Mouse (Mus musculus) neural tube, embryonic 10.5 days (tissue): ENCODE results near the gene Saxo1.

Experiments
- DNase-seq: peaks from one replicate; pipeline ENCODE4 v3.0.0-alpha.2; 2017; ENCODE audit warnings: low spot score; ENCODE audit errors: extremely low spot score

Gene Saxo1

DNA sequence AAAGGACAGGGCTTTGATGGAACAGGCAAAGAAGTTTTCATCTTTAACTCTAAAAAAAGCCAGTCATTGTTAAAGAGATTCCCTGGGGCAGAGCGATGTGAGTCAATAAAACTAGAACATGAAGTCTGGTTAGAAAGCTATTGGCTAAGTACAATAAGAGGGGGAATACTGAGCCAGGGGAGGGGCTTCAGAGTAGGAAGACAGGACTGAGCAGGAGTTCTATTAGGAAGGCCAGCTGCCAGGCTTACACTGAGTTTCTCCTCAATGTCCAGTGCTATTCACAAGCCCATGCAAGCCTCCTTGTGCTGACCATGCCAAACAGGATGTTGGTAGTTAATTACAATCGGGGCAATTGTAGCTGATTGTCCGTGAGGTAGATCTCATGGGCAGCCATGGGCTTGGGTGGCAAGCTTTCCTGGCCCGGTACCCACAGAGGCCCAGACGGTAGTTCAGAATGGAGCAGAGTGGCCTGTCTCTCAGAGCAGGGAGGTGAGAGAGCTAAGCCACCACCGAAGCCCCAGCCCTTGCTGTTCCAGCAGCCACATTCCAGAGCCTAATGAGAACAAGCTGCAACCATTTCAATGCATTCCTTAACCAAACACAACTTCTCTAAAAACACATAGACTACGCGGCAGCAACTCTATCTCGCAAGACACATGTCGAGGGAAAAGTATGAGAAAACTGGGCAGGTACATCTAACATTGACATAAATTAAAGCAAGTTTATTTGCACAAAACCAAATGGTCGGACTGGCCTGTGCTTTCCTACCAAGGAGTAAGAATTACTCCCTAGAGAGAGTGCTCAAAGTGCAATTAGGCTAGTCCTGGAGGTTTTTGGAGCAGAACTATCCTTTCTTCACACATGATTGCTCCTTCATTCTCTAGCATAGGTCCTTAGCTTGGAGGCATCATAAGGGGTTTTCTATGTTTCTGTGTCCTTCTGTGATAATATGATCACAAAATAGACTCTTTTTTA lies 30.7 kb downstream of the Saxo1 start:
- peak; percentile 36 for DNase-seq

DNA sequence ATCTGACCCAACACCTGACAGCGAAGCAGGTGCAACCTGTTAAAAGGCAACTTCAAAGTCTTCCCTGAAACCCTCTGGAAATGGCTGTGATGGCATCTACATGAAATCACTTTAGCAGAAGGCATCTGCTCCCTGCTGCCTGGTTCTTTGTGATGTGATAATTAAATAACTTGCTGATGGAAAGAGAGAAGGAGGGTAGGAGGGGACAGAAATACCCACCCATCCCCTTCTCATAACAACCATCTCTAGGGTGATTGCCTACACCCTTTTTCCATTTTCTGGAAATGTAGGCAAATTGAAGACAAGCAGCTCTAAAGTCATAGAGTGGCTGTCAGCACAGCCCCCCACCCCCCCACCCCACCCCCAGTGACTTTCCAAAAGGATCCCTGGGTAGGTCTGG lies 33.6 kb downstream of the Saxo1 start:
- DNase-seq: no peak

DNA sequence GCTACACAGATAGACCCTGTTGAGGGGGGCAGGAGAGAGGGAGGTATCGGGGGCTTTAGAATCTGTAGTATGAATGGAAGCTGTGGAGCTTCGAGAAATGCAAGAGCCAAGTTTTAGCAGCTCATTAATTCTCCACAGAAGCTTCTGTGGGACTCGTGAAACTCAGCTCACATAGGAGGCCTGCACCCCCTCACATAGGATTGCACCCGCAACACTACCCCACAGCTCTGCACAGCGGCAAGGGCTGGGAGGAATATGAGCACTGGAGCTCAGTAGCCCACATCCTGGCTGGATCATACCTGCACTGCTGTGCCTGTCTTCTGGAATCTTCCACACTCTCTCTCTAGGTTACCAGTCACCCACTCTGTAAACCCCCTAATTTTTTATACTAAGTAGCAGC lies 34.4 kb downstream of the Saxo1 start:
- DNase-seq: no peak

DNA sequence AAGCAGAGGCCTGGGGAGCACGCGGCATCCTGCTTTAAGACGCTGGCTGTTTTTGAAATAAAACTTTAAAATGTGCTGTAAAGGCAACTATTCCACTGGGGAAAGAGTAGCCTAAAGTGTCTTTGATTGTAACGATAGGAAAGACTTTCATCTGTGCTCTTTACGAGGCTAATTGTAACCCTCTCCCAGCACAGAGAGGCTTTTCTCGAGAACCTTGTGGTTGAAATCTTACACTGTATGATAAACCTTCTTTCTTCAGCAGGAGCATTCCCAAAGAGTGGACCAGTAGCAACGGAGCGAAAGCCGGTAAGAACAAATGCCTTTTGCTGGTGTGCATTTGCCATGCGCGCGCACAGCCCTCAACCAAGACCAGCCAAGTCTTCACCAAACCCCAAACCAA lies 37.4 kb downstream of the Saxo1 start:
- no peak for DNase-seq

DNA sequence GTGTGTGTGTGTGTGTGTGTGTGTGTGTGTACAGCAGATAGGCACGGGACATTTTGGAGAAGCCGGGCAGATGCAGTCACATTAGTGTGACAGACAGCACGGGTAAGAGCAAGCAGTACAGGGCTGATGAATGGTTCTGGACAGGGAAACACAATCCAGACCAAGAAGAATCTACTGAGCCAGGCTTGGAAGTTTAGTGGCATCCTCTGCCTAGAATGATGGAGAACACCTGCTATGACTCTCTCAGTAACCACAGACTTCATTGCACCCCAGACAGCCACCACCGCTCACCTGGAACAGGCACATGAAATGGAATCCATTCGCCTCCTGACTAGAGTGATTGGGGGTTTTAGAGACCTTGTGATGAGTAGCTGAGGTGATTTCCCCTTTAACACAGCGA lies 38.2 kb downstream of the Saxo1 start:
- no peak for DNase-seq

DNA sequence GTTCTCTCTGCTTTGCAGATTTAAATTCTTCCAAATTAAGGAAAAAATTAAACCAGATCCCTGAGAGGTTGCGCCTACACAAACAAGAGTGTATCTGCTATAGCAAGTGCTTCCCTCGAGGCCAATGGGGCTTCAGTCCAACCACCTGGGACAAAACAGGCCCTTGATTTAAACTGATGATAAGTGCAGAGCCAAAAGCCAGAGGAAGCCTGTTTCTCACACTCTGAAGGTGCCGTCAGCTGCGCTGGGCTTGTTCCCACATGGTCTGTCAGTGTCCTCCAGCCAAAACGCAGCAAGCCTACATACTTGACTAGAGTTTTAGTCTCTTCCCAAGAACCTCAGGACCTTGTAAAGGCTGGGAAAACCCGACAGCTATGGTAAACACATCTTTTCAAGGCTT lies 53.5 kb downstream of the Saxo1 start:
- no peak for DNase-seq

DNA sequence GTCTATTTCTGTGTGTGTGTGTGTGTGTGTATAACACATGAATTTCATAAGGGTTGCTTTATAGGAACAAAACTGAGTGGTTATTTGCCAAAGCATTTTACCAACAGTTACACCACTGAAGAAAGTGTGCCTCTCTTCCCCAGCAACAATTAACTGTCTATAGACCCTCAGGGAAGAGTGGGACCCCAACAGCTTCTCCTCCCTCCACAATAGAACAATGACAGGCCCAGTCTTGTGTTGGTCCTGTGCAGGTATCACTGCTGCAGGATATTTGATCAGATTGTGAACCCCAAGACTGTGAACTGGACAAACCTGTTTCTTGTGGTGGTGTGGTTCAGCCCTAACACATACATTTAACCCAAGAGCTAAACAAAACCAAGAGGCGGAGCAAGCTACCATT lies 58.6 kb downstream of the Saxo1 start:
- no peak for DNase-seq

DNA sequence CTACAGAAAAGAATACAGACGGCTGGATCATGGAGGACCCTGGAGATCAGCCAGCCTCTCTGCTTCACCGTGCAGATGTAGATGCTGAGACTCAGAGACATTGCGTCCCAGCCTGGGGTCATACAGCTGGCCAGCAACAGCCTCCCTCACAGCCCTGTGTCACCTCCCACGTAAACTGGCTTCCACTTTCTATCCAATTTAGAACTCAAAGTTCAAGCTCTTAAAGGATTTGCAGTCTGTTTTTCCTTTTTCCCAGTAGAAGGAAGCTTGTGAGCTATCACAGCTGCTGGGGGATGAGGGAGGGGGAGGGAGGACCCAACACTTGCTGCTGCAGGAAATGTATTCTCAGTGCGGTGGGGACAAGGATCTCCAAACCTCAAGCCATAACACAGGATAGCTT lies 59.4 kb downstream of the Saxo1 start:
- DNase-seq: no peak

DNA sequence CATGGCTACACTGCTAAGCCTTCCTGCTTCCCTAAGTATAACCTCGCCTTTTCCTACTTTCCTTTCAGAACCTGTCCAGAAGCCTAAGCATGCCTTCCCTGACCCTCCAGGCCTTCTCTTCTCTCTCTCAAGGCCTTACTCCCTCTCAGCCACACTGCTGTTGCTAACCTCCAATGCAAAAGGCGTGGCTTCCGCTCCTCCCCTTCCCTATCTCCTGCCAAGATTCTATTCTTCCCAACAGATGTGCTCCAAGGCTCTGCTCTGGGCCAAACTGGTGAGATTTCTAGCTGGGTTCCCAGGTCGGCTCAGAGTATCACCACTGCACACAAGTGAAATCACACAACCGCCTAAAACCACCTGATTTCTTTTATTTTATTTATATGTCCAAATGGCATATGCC lies 69.0 kb downstream of the Saxo1 start:
- DNase-seq: no peak

DNA sequence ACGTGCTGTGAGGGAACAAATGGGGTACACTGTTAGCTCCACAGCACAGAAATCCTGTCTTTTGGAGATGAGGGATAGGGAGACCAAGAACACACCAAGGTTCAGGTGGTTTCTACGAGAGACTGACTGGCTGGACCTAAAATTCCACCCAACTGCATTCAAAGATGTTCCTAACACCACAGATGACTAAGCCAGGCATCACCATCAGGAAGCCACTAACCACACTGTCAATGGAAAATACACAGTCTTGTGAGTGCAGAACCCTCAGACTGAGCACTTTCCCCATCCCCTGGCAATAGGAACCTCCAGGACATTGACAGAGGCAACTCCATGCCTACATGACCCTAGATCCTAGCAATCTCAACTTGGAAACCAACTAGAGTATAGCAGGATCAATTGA lies 71.2 kb downstream of the Saxo1 start:
- DNase-seq: no peak

DNA sequence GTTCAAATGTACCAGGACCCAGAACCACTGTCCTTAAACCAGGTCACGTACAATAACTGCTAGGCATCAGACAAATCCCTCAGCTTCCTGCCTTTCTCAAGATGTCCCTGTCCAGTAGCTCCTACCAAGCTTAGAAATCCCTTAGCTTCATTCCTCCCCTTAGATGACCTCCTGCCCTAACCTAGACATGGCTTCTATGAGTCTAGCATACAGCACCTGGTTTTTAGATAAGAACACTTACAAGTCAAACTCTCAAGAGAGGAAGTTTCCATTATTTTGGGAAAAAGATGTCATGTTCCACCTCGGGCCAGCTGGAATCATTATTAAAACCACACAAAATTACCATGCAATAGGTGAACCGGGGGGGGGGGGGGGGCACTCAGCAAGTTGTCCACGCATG lies 71.6 kb downstream of the Saxo1 start:
- no peak for DNase-seq

DNA sequence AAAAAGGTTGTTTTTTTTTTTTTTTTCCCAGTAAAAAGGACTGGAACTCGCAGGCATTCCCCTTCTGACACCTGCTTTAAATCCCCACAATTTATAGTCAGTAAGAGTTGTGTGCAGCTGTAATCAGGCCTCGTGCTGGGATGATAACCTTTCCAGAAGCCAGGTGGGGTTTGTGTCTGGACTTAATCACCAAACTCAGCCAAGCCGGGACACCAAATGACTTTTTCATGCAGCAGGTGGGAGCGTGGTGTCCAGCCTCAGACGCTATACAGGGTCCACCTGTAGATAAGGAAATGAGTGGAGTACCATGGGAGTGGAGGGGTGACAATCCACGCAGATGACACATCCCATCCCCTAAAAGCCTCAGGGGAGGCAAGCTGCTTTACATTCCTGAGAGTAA lies 73.1 kb downstream of the Saxo1 start:
- peak; percentile 40 for DNase-seq

DNA sequence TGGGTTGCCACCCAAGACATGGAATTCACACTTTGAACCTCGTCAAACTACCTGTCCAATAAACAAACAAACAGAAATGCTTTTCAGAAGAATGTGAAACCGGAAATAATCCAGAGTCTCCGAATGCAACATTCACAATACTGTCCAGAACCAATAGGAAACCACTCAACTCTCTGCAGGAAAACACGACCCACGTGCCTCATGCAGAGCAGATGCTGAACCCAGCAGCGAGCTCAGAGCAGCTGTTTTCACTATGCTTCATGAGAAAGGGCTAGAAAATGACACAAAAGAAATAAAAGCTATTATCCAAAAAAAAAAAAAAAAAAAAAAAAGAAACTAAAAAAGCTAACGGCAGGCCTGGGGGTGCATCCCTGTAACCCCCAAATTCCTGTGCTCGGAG lies 74.4 kb downstream of the Saxo1 start:
- DNase-seq: no peak

DNA sequence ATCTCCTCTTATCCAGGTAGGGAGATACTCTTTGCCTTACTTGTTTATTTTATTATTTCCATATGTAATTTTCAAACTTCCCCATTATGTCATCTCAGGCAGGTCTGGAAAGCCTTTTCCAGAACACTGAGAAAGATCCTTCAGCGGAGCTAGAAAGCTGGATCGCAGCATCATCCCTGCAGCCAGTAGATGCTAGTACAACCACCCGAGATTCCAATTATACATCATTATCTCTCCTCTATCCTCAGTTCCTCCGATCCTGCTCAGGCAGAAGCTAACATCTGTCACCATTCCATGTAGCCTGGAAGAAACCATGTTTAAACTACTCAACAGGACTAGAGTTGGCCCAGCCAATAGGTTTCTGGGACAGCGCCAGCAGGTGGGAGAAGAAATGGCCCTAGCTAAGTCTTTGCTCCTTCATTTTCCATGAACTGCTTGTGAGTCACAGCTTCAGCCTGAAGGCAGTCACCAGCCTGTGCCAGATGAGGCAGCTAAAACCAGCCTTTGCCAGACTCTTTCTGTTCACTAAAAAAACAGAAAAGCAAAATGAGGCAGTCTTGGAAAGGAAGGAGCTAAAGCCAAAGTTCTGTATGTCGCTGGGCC lies 75.0 kb downstream of the Saxo1 start:
- no peak for DNase-seq

DNA sequence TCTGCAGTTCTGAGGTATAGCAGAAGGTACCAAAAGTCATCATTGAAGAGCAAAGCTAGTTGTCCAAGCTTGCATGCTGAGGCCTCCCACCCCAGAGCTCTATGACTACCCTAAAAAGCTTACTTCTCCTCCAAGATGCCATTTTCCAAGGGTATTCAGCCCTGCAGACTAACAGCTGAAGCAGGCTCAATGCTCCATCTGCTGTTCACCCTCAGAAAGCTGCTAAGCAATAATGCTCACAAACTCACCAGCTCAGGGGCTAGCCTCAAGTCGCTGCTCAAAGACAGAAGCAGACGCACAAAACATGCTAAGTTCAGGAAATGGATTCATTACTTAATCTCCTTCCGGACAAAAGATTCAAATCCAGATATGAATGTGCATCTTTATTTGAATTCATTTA lies 77.2 kb downstream of the Saxo1 start:
- DNase-seq: no peak

DNA sequence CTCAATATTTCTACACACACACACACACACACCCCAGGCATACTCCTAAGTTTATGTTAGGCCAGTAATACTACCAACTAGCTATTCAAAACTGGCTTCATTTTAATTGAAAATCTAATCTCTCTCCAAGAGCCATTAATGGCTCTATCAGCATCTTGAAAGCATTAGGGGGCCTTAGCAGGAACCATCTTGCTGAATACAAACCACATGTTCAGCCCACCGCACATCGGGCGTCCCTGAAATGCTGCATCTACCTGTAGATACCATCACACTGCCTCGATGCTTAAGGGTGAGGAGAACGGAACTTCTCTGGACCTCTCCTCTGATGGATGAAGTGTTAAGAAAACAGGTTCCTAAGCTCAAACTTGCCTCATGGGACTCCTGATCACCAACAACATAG lies 93.3 kb downstream of the Saxo1 start:
- DNase-seq: no peak

DNA sequence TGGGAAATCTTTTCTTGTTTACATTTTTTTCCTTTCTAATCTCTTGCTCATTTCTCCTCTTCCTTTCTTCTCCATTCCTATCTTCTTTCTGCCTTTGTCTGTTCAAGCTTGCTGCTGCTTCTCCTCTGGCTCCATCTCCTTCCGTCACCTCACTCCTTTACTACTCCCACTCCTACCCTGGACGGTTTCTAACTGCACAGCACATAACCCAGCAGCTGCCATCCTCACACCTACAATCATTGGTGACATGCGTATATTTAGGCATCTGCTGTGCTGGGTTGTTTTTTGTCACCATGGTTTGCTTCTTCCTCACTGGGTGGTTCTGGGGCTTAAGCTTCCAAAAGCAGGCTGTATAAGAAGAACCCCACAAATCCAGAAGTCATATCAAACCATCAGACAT lies 107.7 kb downstream of the Saxo1 start:
- no peak for DNase-seq

DNA sequence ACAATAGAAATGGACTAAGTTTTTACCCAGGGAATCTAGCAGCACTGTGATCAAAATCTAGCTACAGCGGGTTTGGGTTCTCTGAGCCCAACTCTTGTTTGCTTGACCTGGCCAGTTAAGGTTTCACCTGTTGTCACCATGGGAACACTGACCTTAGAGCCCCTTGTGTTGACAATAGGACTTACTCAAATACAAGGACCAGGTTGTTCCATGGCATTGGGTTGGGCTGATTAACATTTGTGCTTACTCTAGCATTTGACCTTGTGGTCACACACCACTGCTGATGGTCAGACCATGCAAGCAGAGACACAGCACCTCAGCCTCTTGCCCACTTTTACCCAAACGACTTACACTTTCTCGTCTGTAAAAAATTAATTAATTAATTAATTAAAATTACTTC lies 121.8 kb downstream of the Saxo1 start:
- no peak for DNase-seq

DNA sequence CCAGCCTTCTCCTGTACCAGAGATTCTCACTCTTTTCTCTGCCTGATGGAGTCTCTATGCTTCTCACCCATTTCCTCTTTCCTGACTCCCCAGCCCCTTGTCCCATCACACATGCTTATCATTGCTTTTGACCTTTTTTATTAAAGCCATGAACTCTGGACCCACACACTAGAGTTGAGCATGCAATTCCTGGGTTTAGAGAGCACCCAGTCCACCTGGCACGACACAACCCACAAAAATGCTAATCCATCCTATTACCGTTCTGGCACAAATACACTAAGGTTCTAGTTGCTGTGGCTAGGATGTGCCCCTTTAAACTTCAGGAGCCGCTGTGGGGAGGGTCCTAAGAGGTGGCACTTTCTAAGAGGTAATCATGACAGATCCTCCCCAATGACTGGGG lies 122.5 kb downstream of the Saxo1 start:
- DNase-seq: no peak

DNA sequence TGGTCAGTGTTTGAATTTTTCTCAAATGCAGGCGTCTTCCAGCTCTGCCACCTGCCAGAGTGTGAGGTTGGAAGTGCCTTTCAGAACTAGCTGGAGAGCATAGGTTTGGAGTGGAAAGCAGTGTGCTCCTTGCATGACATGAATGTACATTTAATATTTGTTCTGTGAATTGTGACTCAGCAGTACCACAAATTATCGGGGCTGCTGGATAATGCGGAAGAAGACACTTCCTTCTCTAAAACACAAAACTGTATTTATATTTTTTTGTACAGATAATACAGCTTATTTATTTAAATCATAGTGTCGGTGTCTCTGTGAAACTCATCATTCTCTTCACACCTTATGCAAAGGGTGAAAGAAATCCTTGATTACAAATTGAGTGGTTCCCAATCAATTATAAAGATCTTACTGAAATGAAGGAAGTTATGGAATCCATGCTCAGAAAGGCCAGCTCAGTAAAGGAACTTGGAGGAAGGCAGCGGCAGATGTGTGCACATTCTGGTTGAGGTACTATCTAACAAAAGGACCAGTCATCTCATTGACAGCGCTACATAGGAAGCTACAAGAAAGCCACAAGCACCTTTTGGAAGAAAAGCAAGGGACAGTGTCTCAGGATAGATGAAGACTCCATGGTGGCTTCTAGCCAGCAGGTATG lies 129.9 kb downstream of the Saxo1 start:
- no peak for DNase-seq

DNA sequence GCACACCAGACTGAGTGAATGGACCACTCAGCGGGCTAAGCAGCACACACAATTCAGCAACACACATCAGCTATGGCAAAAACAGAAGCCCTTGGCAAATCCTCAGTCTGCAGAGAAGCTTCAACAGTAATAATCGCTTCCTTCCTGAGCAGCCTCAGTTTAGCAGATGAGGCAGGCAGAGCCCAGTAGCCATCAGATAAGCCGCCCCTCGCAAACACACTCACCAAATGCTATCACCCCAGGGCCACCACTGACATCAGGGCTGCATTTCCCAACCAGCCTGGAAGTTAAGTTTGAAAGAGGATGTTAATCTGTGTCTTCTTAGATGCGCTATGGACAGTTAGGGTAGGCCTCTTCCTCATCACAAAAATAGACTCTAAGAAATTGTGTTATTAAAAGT lies 130.8 kb downstream of the Saxo1 start:
- DNase-seq: no peak

DNA sequence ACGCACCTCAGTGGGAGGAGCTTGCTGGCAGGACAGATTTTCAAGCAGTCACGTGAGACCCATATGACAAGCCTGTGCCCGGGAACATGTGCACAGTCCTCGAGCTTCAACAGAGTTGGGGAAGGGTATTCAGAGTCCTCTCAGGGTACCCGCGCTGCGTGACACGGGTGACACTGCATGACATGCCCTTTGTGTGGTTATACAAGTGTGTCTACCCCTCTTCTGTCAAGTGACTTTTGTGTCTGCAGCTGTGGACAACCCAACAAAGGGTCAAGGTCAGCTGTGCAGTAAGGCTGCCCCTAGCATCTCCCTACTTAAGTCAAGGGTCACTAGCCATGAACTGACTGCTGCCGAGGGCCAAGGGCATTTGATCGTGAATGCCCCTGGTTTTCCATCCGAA lies 131.6 kb downstream of the Saxo1 start:
- DNase-seq: no peak

DNA sequence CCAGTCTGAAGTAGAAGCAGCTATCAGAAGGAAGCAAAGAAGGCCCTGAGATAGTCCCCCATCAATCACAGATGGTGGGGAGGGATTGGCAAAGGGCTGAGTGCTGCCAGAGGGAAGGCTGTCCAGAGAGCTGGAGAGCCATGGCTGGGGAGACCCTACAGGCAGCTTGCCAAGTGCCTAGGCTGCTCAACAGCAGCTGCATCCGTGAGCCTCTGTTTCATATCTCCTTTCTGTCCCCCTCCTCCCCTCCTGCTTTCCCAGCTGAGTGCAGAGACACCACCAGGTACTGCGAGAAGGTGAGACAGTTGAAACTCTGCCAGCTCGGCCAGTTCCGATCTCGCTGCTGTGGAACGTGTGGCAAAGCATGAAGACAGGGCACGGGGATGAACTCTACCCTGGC lies 132.5 kb downstream of the Saxo1 start:
- no peak for DNase-seq
